Mouse (Mus musculus) heart, postnatal 14 days (tissue): ENCODE data around the gene Cfap97. TPM values are rescaled to one million over a fixed set of nuclear protein-coding genes. Genes with fewer than 3 reads are reported as not detected.
"Not testable (repeated sequence)": the region's sequence is repeated elsewhere in the genome, so short reads cannot be mapped to it uniquely, and the experiment has no call there.

ENCODE experiments used
- DNase-seq, 2 experiments: peaks; one replicate each; pipeline ENCODE4 v3.0.0; 2021 to 2022
- intact Hi-C: fragments of 180-260 bp; cut with DNase I; formaldehyde crosslinking; loops from one replicate; pipeline ENCODE4 v1.15.1; 2025
- microRNA-seq, 2 experiments: library from miRNA; unstranded; fragments of <30 nt; microRNA quantifications; one replicate each; pipeline ENCODE4 v1.2.0; 2021 to 2022
- total RNA-seq, 2 experiments: library from RNA; stranded (reverse); gene quantifications; 2 replicates each; pipeline ENCODE4 v1.2.3; 2021

Cfap97 gene
- total RNA-seq, 2 experiments from 2014 or later: 11.4 to 13.0 TPM

GRCm38 (mm10) chr8:46212194-46212593, 60.6 kb downstream of the Cfap97 start:
- intact Hi-C loops: no loop called here
- peak; percentile 39 to 57 for DNase-seq

DNA sequence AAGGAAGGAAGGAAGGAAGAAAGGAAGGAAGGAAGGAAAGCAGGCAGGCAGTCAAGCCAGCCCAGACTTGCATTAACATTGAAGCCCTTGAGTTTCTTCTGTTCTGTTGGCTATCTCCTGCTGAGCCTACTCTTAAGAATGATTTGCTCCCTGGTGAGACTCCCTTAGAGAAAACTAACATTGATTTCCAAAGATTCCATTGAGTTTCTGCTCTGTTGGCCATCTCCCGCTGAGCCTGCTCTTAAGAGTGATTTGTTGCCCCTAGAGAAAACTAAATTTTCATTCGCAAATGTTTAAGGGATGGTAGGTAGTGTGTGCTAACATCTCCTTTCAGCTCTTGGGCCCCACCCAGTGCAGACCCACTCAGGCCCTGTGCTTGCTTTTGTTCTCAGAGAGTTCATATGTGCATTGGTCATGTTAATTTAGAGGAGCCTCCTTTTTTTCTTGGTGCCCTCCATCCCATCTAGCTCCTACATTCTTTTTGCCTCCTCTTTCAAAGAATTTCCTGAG, 62.5 kb downstream of the Cfap97 start:
- intact Hi-C loops: no loop called here
- no peak for DNase-seq

DNA sequence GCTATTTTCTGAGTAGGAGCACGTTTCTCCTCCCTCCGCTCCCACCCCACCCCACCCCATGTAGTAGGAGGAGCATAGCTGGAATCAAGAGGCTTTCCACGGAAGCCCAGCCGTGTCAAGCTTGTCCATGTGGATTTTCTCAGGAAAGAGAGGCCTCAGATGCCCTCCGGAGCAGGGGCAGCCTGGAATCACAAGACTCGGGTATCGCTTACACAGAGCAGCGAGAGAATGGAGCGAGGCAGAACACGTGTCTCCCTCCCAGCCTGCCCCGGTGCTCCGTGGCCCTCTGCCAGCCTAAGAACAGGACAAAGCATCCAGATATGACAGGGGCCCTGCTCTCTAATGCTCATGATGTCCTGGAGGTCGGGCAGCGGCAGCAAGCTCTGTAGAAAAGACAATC, 65.3 kb downstream of the Cfap97 start:
- DNase-seq: peak; percentile 79 to 84
- intact Hi-C loops: no loop called here

DNA sequence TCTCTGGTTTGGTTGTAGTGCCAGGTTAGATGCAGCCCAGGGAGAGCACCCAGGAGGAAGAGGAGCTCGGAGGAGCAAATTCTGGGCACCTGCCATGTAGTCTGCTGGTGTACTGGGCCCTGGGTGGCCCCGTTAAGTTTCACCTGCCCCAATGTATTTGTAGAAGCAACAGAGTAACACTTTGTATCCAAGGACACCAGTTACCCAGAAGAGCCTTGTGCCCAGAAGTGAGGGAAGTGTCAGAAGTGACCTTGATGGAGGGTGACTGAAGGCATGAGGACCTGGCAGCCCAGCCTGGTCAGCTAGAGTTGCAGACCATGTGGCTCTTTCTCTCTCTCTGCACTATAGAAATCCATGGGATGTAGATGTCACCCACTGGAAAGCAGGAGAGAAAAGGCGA, 69.0 kb downstream of the Cfap97 start:
- intact Hi-C loops: no loop called here
- DNase-seq: peak in 1 of 2 experiments; percentile 30

- no peak for DNase-seq
- intact Hi-C loops: no loop called here
Observed at GRCm38 (mm10) chr8:46225501-46225900, 73.9 kb downstream of the Cfap97 start.

DNA sequence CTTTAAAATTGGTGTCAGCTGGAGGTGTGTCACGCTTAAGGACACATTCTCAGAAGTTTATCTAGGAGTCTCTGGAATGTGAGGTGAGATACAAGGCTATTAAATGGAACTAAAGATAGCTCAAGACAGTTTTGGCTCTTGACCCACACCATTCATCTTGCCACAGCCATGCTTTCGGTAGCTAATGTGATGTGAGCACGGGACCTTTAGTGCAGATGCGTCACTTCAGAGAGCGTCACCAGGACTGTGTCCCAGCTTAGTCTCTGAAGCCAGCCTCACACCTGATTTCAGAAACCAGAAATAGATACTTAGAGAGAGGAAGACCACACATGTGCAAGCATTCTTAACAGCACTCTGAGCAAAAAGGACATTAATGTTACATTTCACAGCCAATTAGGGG, 75.1 kb downstream of the Cfap97 start:
- intact Hi-C loops: no loop called here
- no peak for DNase-seq

DNA sequence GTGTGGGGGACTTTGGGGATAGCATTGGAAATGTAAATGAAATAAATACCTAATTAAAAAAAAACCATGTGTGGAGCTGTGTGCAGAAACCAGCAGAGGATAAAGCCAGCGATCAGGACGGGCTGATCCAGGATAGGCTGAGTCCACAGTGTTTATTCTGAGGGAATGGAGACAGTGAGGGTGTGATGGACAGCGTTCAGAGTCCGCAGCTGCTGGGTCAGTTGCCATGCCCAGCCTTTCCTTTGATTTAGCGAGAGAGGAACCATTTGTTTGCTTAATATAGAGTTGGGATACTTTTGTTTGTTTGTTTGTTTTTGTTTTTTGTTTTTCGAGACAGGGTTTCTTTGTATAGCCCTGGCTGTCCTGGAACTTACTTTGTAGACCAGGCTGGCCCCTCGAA, 80.4 kb downstream of the Cfap97 start:
- DNase-seq, intact Hi-C loops: not testable (repeated sequence)

DNA sequence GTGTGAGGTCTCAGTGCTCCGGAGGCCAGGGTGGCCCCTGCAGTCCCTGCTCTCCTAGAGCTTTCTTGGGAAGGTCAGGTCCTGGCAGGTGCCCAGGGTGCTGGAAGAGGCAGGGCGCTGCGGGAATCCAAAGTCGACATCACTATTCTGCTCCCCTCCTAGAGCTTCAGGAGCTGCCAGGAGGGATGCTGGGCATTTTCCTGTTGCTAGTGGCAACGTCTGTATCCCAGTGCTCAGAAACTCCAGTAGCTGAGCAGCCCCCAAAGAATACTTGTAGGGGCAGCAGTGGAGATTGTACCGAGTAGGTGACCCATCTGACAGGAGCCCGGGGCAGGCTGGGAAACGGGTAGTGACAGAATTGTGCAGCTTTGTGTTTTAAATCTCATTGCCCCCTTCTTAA, 81.2 kb downstream of the Cfap97 start:
- intact Hi-C loops: no loop called here
- peak in 1 of 2 experiments; percentile 27 for DNase-seq

GRCm38 (mm10) chr8:46234736-46235135, 83.2 kb downstream of the Cfap97 start:
- DNase-seq: no peak
- intact Hi-C loops: no loop called here

GRCm38 (mm10) chr8:46236441-46237223, 85.1 kb downstream of the Cfap97 start:
- intact Hi-C loops: loop anchor here (2.0 kb wide), 1 partner anchor 52 kb away; no protein-coding TSS in a partner anchor
- DNase-seq: peak in 1 of 2 experiments; percentile 38

GRCm38 (mm10) chr8:46241568-46242374, 90.2 kb downstream of the Cfap97 start:
- intact Hi-C loops: loop anchor here (1.0 to 2.0 kb wide), 4 partner anchors 25 to 305 kb away; no protein-coding TSS in a partner anchor
- DNase-seq: peak; percentile 78 to 89

- intact Hi-C loops: loop anchor here (1.0 to 2.0 kb wide), 3 partner anchors 24 to 62 kb away; no protein-coding TSS in a partner anchor
- no peak for DNase-seq
Observed at GRCm38 (mm10) chr8:46242946-46243345, 91.4 kb downstream of the Cfap97 start.

Small RNA genes within 50 kb of the gene (microRNA-seq; reads per million reads assigned to microRNA genes)
- gene Gm23812: 0 reads per million in 2 experiments

Other genes with a start within 250 kb of the Cfap97 start
- not detected for gene Ccdc110, start 217.2 kb upstream of the Cfap97 start, total RNA-seq
- gene 1700029J07Rik, start 176.5 kb upstream of the Cfap97 start, total RNA-seq: 1 to 10 TPM in 1 of 2 experiments, under 1 TPM in 1; 0.83 to 1.0 TPM
- 10 to 100 TPM; 32.7 to 33.5 TPM for gene Ufsp2, start 176.2 kb upstream of the Cfap97 start, total RNA-seq
- gene Lrp2bp, start 152.5 kb upstream of the Cfap97 start, total RNA-seq: 1 to 10 TPM; 1.3 to 2.3 TPM
- 10 to 100 TPM in 1 of 2 experiments, 1 to 10 TPM in 1; 10.0 to 10.7 TPM for gene Ankrd37, start 146.1 kb upstream of the Cfap97 start, total RNA-seq
- 10 to 100 TPM; 12.0 to 12.4 TPM for gene Snx25, start 388 bp downstream of the Cfap97 start, total RNA-seq
- 1,000 to 10,000 TPM; 4,839 to 4,843 TPM for gene Slc25a4, start 59.5 kb downstream of the Cfap97 start, total RNA-seq
- gene Helt, start 142.9 kb downstream of the Cfap97 start, total RNA-seq: under 1 TPM; 0.29 to 0.74 TPM